Mouse (Mus musculus) urinary bladder, postnatal 10 days (tissue): ENCODE measurements around the gene Tmed9.

Source experiments
- DNase-seq: peaks from one replicate; pipeline ENCODE4 v3.0.0; 2022; ENCODE audit warnings: low spot score

Tmed9 gene

GRCm38 (mm10) chr13:55573432-55573831, at the start of gene Tmed9:
Gene Tmed9 (plus strand): TSS chr13:55573732.
- no peak for DNase-seq

GRCm38 (mm10) chr13:55523951-55524600, 49.5 kb upstream of the Tmed9 start:
- DNase-seq: no peak

- DNase-seq: no peak
Observed at GRCm38 (mm10) chr13:55525733-55526553, 47.6 kb upstream of the Tmed9 start.

- DNase-seq: no peak
Observed at GRCm38 (mm10) chr13:55527212-55527611, 46.3 kb upstream of the Tmed9 start.

- DNase-seq: no peak
Observed at GRCm38 (mm10) chr13:55527834-55528772, 45.4 kb upstream of the Tmed9 start.

- no peak for DNase-seq
Observed at GRCm38 (mm10) chr13:55529198-55529915, 44.2 kb upstream of the Tmed9 start, which contains the start of gene Dok3. Gene Dok3 (minus strand): TSS chr13:55529296.

- DNase-seq: no peak
Observed at GRCm38 (mm10) chr13:55535191-55535590, 38.3 kb upstream of the Tmed9 start.

- no peak for DNase-seq
Observed at GRCm38 (mm10) chr13:55535796-55536193, 37.7 kb upstream of the Tmed9 start.

- DNase-seq: peak; percentile 92
Observed at GRCm38 (mm10) chr13:55536194-55537175, 37.0 kb upstream of the Tmed9 start, which contains the start of gene Ddx41. Gene Ddx41 (minus strand): TSS chr13:55536658.

- no peak for DNase-seq
Observed at GRCm38 (mm10) chr13:55540933-55541332, 32.6 kb upstream of the Tmed9 start.

GRCm38 (mm10) chr13:55542891-55543290, 30.6 kb upstream of the Tmed9 start:
- DNase-seq: no peak

- DNase-seq: no peak
Observed at GRCm38 (mm10) chr13:55543447-55543846, 30.1 kb upstream of the Tmed9 start.

- DNase-seq: no peak
Observed at GRCm38 (mm10) chr13:55544792-55545191, 28.7 kb upstream of the Tmed9 start.

GRCm38 (mm10) chr13:55547916-55548315, 25.6 kb upstream of the Tmed9 start:
- DNase-seq: no peak

GRCm38 (mm10) chr13:55548426-55548825, 25.1 kb upstream of the Tmed9 start:
- DNase-seq: no peak

GRCm38 (mm10) chr13:55549061-55549460, 24.5 kb upstream of the Tmed9 start:
- no peak for DNase-seq

- DNase-seq: no peak
Observed at GRCm38 (mm10) chr13:55555921-55556320, 17.6 kb upstream of the Tmed9 start.

GRCm38 (mm10) chr13:55557499-55557898, 16.0 kb upstream of the Tmed9 start:
- DNase-seq: no peak

- no peak for DNase-seq
Observed at GRCm38 (mm10) chr13:55563266-55563879, 10.2 kb upstream of the Tmed9 start.

GRCm38 (mm10) chr13:55567001-55567400, 6.5 kb upstream of the Tmed9 start:
- DNase-seq: no peak
